Mouse (Mus musculus): ENCODE results near the gene Lama2. TPM values are rescaled to one million over a fixed set of nuclear protein-coding genes. Genes with fewer than 3 reads are reported as not detected.

Lama2 gene
- polyA plus RNA-seq, 1 experiment, result 2.9 TPM

DNA sequence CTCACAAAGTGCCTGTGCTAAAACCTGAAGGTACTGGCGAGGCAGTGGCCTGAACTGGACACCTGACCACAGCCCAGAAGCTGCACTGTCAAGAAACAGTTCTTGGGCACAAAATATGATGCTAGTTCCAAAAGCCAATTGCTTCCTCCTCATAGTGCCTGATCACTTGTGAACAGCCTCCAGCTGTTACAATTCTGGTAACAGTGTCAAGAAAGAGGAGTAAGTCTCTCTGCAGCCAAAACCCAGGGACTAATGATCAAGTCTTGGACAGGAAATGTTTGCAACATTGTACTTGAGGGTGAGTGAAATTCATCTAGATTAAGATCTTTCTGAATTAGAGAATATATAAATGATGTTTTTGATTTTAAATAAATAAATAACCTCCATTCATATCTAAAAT lies 399.9 kb downstream of the Lama2 start:
- Histone ChIP-seq H3K27ac (ENCODE audit: control insufficient read depth, insufficient read depth, low read length) (no peak overlapping the region), H3K27me3 (ENCODE audit: control insufficient read depth, insufficient read depth, low read length) (no peaks in the 10 kb centered on the region), H3K4me3 (ENCODE audit: control insufficient read depth, insufficient read depth, low read length) (no peak overlapping the region), H3K4me1 (replicated peaks; ENCODE audit: control insufficient read depth, insufficient read depth, low read length) (no peaks in the 10 kb centered on the region), H3K36me3 (ENCODE audit: control insufficient read depth, insufficient read depth, low read length) (no peaks in the 10 kb centered on the region)
- WGBS, result 38% methylated on average over 1 of the region's 1 CpGs
- TF ChIP-seq CTCF (IDR thresholded peaks at IDR 0.05; ENCODE audit: borderline replicate concordance, control insufficient read depth, extremely low read depth, insufficient read depth, low read length, poor library complexity) (no peak), POLR2A (IDR thresholded peaks at IDR 0.05; ENCODE audit: control insufficient read depth, extremely low read depth, insufficient read depth, low read length, poor library complexity) (no peak)
- DNase-seq, result no peak

DNA sequence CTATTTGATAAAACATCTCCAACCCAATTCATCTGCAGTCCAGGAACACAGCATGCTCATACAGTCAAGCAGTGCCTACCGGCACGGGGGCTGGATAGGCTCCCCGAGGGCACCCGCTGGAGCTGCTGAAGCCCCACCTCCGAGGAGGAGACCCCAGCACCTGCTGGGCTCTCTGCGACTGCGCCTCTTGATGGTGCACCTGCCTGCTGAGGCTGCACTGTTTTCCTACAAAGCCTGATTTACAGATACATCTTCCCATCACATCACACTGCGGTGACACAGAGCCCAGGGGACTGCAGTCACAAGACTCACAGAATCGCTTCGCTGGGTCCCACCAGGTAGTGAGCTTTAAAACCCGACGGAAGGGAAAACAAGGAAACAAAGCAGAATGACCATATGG lies 412.2 kb downstream of the Lama2 start:
- Histone ChIP-seq H3K27ac (ENCODE audit: control insufficient read depth, insufficient read depth, low read length) (no peak overlapping the region), H3K36me3 (ENCODE audit: control insufficient read depth, insufficient read depth, low read length) (no peaks in the 10 kb centered on the region), H3K4me1 (replicated peaks; ENCODE audit: control insufficient read depth, insufficient read depth, low read length) (no peaks in the 10 kb centered on the region), H3K27me3 (ENCODE audit: control insufficient read depth, insufficient read depth, low read length) (no peaks in the 10 kb centered on the region), H3K4me3 (ENCODE audit: control insufficient read depth, insufficient read depth, low read length) (no peak overlapping the region)
- TF ChIP-seq POLR2A (IDR thresholded peaks at IDR 0.05; ENCODE audit: control insufficient read depth, extremely low read depth, insufficient read depth, low read length, poor library complexity) (no peak), CTCF (IDR thresholded peaks at IDR 0.05; ENCODE audit: borderline replicate concordance, control insufficient read depth, extremely low read depth, insufficient read depth, low read length, poor library complexity) (no peak)
- WGBS, result 35% methylated on average over 12 of the region's 12 CpGs
- DNase-seq, result no peak

DNA sequence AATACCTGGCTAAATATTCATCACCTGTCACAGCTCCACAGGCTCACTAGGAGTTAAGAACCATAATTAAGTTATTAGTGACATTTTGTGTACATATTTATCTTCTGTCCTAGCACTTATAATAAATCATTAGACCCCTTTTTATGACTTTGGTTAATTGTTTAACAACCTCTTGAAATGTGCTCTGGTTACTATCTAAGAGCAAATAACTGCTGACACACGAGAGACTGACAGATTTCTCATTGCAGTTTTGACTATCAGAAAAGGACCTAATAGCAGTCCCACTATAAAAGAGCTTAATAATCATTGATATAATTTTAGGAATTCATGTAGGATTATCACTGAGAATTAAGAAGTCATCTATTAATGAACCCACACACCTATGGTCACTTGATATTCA lies 421.1 kb downstream of the Lama2 start:
- WGBS, result 66% methylated on average over 1 of the region's 1 CpGs
- no peak for TF ChIP-seq POLR2A (IDR thresholded peaks at IDR 0.05; ENCODE audit: control insufficient read depth, extremely low read depth, insufficient read depth, low read length, poor library complexity)
- no peak for TF ChIP-seq CTCF (IDR thresholded peaks at IDR 0.05; ENCODE audit: borderline replicate concordance, control insufficient read depth, extremely low read depth, insufficient read depth, low read length, poor library complexity)
- Histone ChIP-seq H3K4me1 (replicated peaks; ENCODE audit: control insufficient read depth, insufficient read depth, low read length) (no peaks in the 10 kb centered on the region), H3K27ac (ENCODE audit: control insufficient read depth, insufficient read depth, low read length) (no peak overlapping the region), H3K36me3 (ENCODE audit: control insufficient read depth, insufficient read depth, low read length) (no peaks in the 10 kb centered on the region), H3K27me3 (ENCODE audit: control insufficient read depth, insufficient read depth, low read length) (no peaks in the 10 kb centered on the region), H3K4me3 (ENCODE audit: control insufficient read depth, insufficient read depth, low read length) (no peak overlapping the region)
- DNase-seq, result no peak

DNA sequence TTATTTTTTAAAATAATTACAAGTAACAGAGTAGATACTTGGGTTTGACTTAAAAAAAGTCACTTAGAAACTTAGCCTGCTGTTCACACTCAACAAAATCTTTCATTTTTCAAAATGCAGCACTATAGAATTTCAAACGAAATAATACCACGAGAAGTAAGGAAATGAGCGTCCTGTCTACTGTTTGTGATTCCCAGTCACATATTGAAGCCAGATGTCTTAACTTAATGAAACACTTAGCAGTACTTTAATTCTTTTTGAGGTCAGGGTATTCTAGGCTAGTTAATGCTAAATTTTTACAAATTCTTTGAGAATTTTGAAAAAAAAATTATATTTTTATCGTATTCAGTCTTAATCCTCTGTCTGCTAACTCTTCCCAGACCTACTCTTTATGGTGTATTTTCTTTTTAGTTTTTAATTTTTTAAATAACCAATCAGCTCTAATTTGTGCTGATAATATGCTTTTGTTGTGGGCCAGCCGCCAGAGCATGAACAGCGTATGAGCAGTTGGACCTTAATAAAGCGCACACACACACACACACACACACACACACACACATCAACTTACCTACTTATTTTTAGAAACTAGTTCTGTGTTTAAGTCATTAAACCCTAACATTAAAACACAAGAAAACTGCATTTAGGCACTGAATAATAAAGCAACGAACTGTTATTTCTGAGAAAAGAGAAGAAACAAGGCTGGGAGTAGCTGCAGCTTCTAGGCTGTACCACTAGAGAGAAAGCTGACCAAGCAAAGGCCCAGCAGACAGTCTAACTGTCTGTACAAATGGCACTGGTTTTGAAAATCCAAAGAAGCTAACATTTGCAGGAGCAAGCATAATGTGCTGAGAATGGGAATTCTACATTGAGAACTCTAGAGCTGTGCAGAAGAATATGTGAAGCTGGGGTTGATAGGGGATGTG lies 425.3 kb downstream of the Lama2 start:
- Histone ChIP-seq H3K27me3 (ENCODE audit: control insufficient read depth, insufficient read depth, low read length) (no peaks in the 10 kb centered on the region), H3K27ac (ENCODE audit: control insufficient read depth, insufficient read depth, low read length) (no peak overlapping the region), H3K4me1 (replicated peaks; ENCODE audit: control insufficient read depth, insufficient read depth, low read length) (no peaks in the 10 kb centered on the region), H3K4me3 (ENCODE audit: control insufficient read depth, insufficient read depth, low read length) (no peak overlapping the region), H3K36me3 (ENCODE audit: control insufficient read depth, insufficient read depth, low read length) (no peaks in the 10 kb centered on the region)
- 92% methylated on average over 8 of the region's 8 CpGs for WGBS
- DNase-seq, result no peak
- no peak for TF ChIP-seq POLR2A (IDR thresholded peaks at IDR 0.05; ENCODE audit: control insufficient read depth, extremely low read depth, insufficient read depth, low read length, poor library complexity)
- no peak for TF ChIP-seq CTCF (IDR thresholded peaks at IDR 0.05; ENCODE audit: borderline replicate concordance, control insufficient read depth, extremely low read depth, insufficient read depth, low read length, poor library complexity)

DNA sequence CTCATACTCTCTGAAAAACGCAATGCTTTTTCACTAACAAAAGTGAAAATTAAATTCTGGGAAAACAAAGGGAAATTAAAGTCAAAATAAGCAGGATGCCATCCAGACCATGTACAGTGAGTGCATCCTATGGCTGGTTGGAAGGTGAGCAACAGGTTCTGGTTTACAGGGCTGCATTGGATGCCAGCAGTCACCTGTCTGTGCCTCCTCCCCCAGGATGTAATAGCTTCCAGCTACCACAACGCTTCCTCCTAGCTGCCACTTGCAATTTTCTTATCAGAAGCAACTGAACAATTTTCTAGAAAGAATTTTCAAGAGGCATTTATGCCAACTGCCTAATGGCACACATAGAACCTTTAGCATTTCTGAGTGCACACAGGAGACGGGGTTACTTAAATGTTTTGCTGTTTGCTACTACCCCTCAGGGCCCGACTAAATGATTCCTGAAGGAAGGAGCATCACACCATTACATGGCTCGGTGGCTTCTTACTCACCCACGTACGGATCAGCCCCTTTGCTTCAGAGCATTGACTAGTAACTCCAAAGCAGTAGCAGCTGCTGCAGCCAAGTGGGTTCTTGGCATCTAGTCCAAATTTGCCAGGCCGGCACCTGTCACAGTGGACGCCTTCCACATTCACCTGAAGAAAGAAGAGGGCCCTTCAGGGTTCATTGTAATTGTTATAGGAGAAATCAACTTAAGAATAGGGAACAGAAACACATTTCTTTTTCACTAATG lies 430.8 kb downstream of the Lama2 start:
- no peaks in the 10 kb centered on the region for H3K4me1 ChIP-seq (replicated peaks; ENCODE audit: control insufficient read depth, insufficient read depth, low read length)
- no peaks in the 10 kb centered on the region for H3K36me3 ChIP-seq (ENCODE audit: control insufficient read depth, insufficient read depth, low read length)
- WGBS, result 91% methylated on average over 9 of the region's 9 CpGs
- H3K4me3 ChIP-seq (ENCODE audit: control insufficient read depth, insufficient read depth, low read length), result no peak overlapping the region
- H3K27ac ChIP-seq (ENCODE audit: control insufficient read depth, insufficient read depth, low read length), result no peak overlapping the region
- TF ChIP-seq CTCF (IDR thresholded peaks at IDR 0.05; ENCODE audit: borderline replicate concordance, control insufficient read depth, extremely low read depth, insufficient read depth, low read length, poor library complexity) (no peak), POLR2A (IDR thresholded peaks at IDR 0.05; ENCODE audit: control insufficient read depth, extremely low read depth, insufficient read depth, low read length, poor library complexity) (no peak)
- no peaks in the 10 kb centered on the region for H3K27me3 ChIP-seq (ENCODE audit: control insufficient read depth, insufficient read depth, low read length)
- no peak for DNase-seq

DNA sequence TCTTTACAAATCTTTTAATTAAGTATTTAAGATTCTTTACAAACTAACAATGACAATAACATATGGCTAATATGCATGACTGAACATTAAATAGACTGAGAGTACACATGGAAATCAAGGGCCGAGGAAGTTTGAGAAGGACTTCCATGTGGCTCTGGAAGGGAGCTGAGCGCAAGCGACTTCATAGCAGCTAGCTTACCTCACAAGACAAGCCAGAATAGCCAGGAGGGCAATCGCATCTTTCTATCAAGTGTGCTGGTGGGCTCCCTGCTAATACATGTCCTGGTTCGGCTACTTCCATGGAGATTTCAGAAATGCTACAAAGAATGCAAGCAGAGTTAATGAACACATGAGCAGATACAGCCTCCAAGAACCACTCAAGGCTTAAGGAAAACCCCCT lies 435.4 kb downstream of the Lama2 start:
- DNase-seq, result no peak
- Histone ChIP-seq H3K36me3 (ENCODE audit: control insufficient read depth, insufficient read depth, low read length) (no peaks in the 10 kb centered on the region), H3K4me3 (ENCODE audit: control insufficient read depth, insufficient read depth, low read length) (no peak overlapping the region), H3K4me1 (replicated peaks; ENCODE audit: control insufficient read depth, insufficient read depth, low read length) (no peaks in the 10 kb centered on the region), H3K27ac (ENCODE audit: control insufficient read depth, insufficient read depth, low read length) (no peak overlapping the region), H3K27me3 (ENCODE audit: control insufficient read depth, insufficient read depth, low read length) (no peaks in the 10 kb centered on the region)
- WGBS, result 96% methylated on average over 5 of the region's 5 CpGs
- TF ChIP-seq POLR2A (IDR thresholded peaks at IDR 0.05; ENCODE audit: control insufficient read depth, extremely low read depth, insufficient read depth, low read length, poor library complexity) (no peak), CTCF (IDR thresholded peaks at IDR 0.05; ENCODE audit: borderline replicate concordance, control insufficient read depth, extremely low read depth, insufficient read depth, low read length, poor library complexity) (no peak)
